Mouse (Mus musculus): Measurements from ENCODE around the gene Slx4ip. TPM values are rescaled to one million over a fixed set of nuclear protein-coding genes. Genes with fewer than 3 reads are reported as not detected.

The Slx4ip gene
- polyA plus RNA-seq, 1 experiment from 2014 or later: 6.1 TPM

- H3K36me3 ChIP-seq (ENCODE audit: control insufficient read depth, insufficient read depth, low read length): peaks cover 75% of the 10 kb centered on the region
These were observed 203.3 kb downstream of the Slx4ip start for GRCm38 (mm10) chr2:137094301-137094700.

GRCm38 (mm10) chr2:137096981-137097460, 206.0 kb downstream of the Slx4ip start:
- H3K4me2 ChIP-seq (ENCODE audit: low read depth, low read length): no peak overlapping the region
- H3K27me3 ChIP-seq (replicated peaks; ENCODE audit: control insufficient read depth, insufficient read depth, low read length): no peaks in the 10 kb centered on the region
- H3K36me3 ChIP-seq (ENCODE audit: control insufficient read depth, insufficient read depth, low read length): peaks cover 71% of the 10 kb centered on the region
- H3K4me3 ChIP-seq (ENCODE audit: low read depth, low read length): no peak overlapping the region
- no peak overlapping the region for H3K9ac ChIP-seq (ENCODE audit: low read depth, low read length)
- H3K4me1 ChIP-seq (ENCODE audit: control insufficient read depth, insufficient read depth, low read length): peaks cover 3% of the 10 kb centered on the region; the same call in 1 of the 2 replicates
- ATAC-seq (ENCODE audit: low read depth) (no peak), DNase-seq (ENCODE audit: low spot score) (no peak)
- H3K27ac ChIP-seq (replicated peaks; ENCODE audit: low read depth, low read length): no peak overlapping the region
- whole genome bisulfite sequencing: 20% methylated on average over 1 of the region's 5 CpGs
- H3K9me3 ChIP-seq (ENCODE audit: control insufficient read depth, low read length): no peaks in the 10 kb centered on the region

More at GRCm38 (mm10) chr2:137094301-137094700, 203.3 kb downstream of the Slx4ip start:
- no peak overlapping the region for H3K9ac ChIP-seq (ENCODE audit: low read depth, low read length)
- H3K9me3 ChIP-seq (ENCODE audit: control insufficient read depth, low read length): no peaks in the 10 kb centered on the region
- no peaks in the 10 kb centered on the region for H3K4me1 ChIP-seq (ENCODE audit: control insufficient read depth, insufficient read depth, low read length)
- H3K27me3 ChIP-seq (replicated peaks; ENCODE audit: control insufficient read depth, insufficient read depth, low read length): no peaks in the 10 kb centered on the region
- 61% methylated on average over 8 of the region's 8 CpGs for WGBS
- DNase-seq (ENCODE audit: low spot score): no peak
- no peak overlapping the region for H3K4me3 ChIP-seq (ENCODE audit: low read depth, low read length)
- no peak for ATAC-seq (ENCODE audit: low read depth)
- no peak overlapping the region for H3K27ac ChIP-seq (replicated peaks; ENCODE audit: low read depth, low read length)
- H3K4me2 ChIP-seq (ENCODE audit: low read depth, low read length): no peak overlapping the region

GRCm38 (mm10) chr2:137098269-137099035, 207.4 kb downstream of the Slx4ip start:
- peaks cover 67% of the 10 kb centered on the region for H3K36me3 ChIP-seq (ENCODE audit: control insufficient read depth, insufficient read depth, low read length)

DNA sequence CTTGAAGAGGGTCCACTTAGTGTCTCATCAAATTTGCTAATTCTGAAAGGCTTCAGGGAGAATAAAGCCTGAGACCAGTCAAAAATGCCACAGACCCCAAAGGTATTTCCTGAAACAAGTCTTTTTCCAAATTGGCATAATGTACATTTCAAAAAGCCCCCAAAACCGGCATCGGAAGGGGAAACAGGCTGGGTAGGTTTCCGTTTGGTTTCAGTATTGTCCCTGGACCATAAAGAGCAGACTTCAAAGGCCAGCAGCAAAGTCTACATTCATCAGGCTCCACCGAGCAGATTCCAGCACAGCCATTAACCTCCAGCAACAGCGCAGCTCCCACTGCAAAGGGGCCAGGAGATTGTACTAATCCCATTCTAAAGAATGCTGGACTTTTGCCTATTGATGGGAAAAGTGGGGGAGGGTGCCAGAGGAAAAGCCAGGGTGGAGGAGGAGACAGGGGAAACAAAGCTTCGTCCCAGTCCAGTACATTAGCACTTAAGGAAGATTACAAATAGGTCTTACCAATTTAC, 208.3 kb downstream of the Slx4ip start:
- DNase-seq (ENCODE audit: low spot score): no peak
- WGBS: 37% methylated on average over 6 of the region's 6 CpGs
- no peak for ATAC-seq (ENCODE audit: low read depth)
- no peak overlapping the region for H3K27ac ChIP-seq (replicated peaks; ENCODE audit: low read depth, low read length)
- no peaks in the 10 kb centered on the region for H3K9me3 ChIP-seq (ENCODE audit: control insufficient read depth, low read length)
- H3K27me3 ChIP-seq (replicated peaks; ENCODE audit: control insufficient read depth, insufficient read depth, low read length): no peaks in the 10 kb centered on the region
- H3K9ac ChIP-seq (ENCODE audit: low read depth, low read length): no peak overlapping the region
- peaks cover 66% of the 10 kb centered on the region for H3K36me3 ChIP-seq (ENCODE audit: control insufficient read depth, insufficient read depth, low read length)
- H3K4me1 ChIP-seq (ENCODE audit: control insufficient read depth, insufficient read depth, low read length): peaks cover 3% of the 10 kb centered on the region; the same call in 1 of the 2 replicates
- no peak overlapping the region for H3K4me3 ChIP-seq (ENCODE audit: low read depth, low read length)
- no peak overlapping the region for H3K4me2 ChIP-seq (ENCODE audit: low read depth, low read length)

More at GRCm38 (mm10) chr2:137098269-137099035, 207.4 kb downstream of the Slx4ip start:
- H3K9ac ChIP-seq (ENCODE audit: low read depth, low read length): no peak overlapping the region
- ATAC-seq (ENCODE audit: low read depth): peak; percentile 41
- no peaks in the 10 kb centered on the region for H3K27me3 ChIP-seq (replicated peaks; ENCODE audit: control insufficient read depth, insufficient read depth, low read length)
- no peak overlapping the region for H3K4me2 ChIP-seq (ENCODE audit: low read depth, low read length)
- H3K9me3 ChIP-seq (ENCODE audit: control insufficient read depth, low read length): no peaks in the 10 kb centered on the region
- H3K4me3 ChIP-seq (ENCODE audit: low read depth, low read length): no peak overlapping the region
- DNase-seq (ENCODE audit: low spot score): peak; percentile 76
- WGBS: 44% methylated on average over 11 of the region's 11 CpGs
- peaks cover 3% of the 10 kb centered on the region; the same call in 1 of the 2 replicates for H3K4me1 ChIP-seq (ENCODE audit: control insufficient read depth, insufficient read depth, low read length)
- 0 out of 2 replicates have a peak overlapping the region, but pooled peaks have one; percentile 0 for H3K27ac ChIP-seq (replicated peaks; ENCODE audit: low read depth, low read length)

DNA sequence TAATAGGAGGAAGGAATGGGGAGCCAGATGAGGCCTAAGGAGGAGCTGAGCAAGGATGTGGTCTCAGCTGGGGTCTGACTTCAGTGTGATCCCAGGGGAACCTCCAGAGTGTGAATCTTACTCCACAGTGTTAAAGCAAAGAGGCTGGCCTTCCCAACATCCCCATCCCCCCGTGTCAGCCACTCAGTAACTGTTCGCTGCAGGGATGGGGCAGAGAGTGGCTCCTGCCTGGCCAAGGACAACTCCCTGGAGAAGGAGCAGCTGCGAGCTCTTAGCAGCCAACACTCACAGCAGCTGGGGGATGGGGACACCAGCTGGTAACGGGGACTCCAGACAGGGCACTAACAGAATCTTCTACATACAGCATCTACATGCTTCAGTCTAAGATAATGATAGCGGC, 210.1 kb downstream of the Slx4ip start:
- Histone ChIP-seq H3K27me3 (replicated peaks; ENCODE audit: control insufficient read depth, insufficient read depth, low read length) (no peaks in the 10 kb centered on the region), H3K9me3 (ENCODE audit: control insufficient read depth, low read length) (no peaks in the 10 kb centered on the region), H3K4me3 (ENCODE audit: low read depth, low read length) (no peak overlapping the region), H3K27ac (replicated peaks; ENCODE audit: low read depth, low read length) (no peak overlapping the region), H3K4me2 (ENCODE audit: low read depth, low read length) (no peak overlapping the region), H3K9ac (ENCODE audit: low read depth, low read length) (no peak overlapping the region), H3K4me1 (ENCODE audit: control insufficient read depth, insufficient read depth, low read length) (peaks cover 3% of the 10 kb centered on the region; the same call in 1 of the 2 replicates), H3K36me3 (ENCODE audit: control insufficient read depth, insufficient read depth, low read length) (peaks cover 67% of the 10 kb centered on the region)
- 38% methylated on average over 5 of the region's 5 CpGs for WGBS
- peak; percentile 78 for ATAC-seq (ENCODE audit: low read depth)
- DNase-seq (ENCODE audit: low spot score): peak; percentile 81

GRCm38 (mm10) chr2:137107203-137107602, 216.2 kb downstream of the Slx4ip start:
- DNase-seq (ENCODE audit: low spot score): peak; percentile 60
- no peak overlapping the region for H3K27ac ChIP-seq (replicated peaks; ENCODE audit: low read depth, low read length)
- H3K36me3 ChIP-seq (ENCODE audit: control insufficient read depth, insufficient read depth, low read length): peaks cover 39% of the 10 kb centered on the region
- H3K4me1 ChIP-seq (ENCODE audit: control insufficient read depth, insufficient read depth, low read length): peaks cover 25% of the 10 kb centered on the region
- peak; percentile 66; the same call in 1 of the 2 replicates for ATAC-seq (ENCODE audit: low read depth)
- 59% methylated on average over 4 of the region's 4 CpGs for WGBS
- H3K4me3 ChIP-seq (ENCODE audit: low read depth, low read length): no peak overlapping the region
- H3K9ac ChIP-seq (ENCODE audit: low read depth, low read length): no peak overlapping the region
- no peak overlapping the region for H3K4me2 ChIP-seq (ENCODE audit: low read depth, low read length)
- H3K9me3 ChIP-seq (ENCODE audit: control insufficient read depth, low read length): no peaks in the 10 kb centered on the region
- H3K27me3 ChIP-seq (replicated peaks; ENCODE audit: control insufficient read depth, insufficient read depth, low read length): no peaks in the 10 kb centered on the region

DNA sequence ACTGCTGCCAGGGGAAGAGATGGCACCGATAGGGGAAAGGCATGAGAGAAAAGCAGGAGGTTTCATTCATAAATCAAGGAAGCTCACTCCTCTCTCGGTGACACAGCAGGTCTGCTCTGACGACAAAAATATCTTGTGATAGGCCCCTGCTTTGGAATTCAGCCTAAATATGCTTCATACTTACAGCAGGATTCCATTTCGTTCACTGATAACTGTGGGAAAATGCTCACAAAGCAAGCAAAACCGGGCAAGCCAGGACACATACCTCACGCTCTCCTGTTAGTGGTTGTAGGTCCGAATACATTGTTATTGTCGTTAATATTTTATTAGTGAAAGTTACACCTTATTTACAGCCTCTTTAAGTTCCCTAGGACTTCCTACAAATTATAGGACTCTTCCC, 216.9 kb downstream of the Slx4ip start:
- H3K4me2 ChIP-seq (ENCODE audit: low read depth, low read length): peak overlapping the region; percentile 19
- no peak overlapping the region for H3K4me3 ChIP-seq (ENCODE audit: low read depth, low read length)
- WGBS: 49% methylated on average over 8 of the region's 8 CpGs
- H3K4me1 ChIP-seq (ENCODE audit: control insufficient read depth, insufficient read depth, low read length): peaks cover 33% of the 10 kb centered on the region
- no peaks in the 10 kb centered on the region for H3K27me3 ChIP-seq (replicated peaks; ENCODE audit: control insufficient read depth, insufficient read depth, low read length)
- H3K36me3 ChIP-seq (ENCODE audit: control insufficient read depth, insufficient read depth, low read length): peaks cover 35% of the 10 kb centered on the region
- ATAC-seq (ENCODE audit: low read depth) (peak; percentile 41; the same call in 1 of the 2 replicates), DNase-seq (ENCODE audit: low spot score) (peak; percentile 74)
- H3K9me3 ChIP-seq (ENCODE audit: control insufficient read depth, low read length): no peaks in the 10 kb centered on the region
- 0 out of 2 replicates have a peak overlapping the region, but pooled peaks have one; percentile 31 for H3K27ac ChIP-seq (replicated peaks; ENCODE audit: low read depth, low read length)
- no peak overlapping the region for H3K9ac ChIP-seq (ENCODE audit: low read depth, low read length)

GRCm38 (mm10) chr2:137109321-137110213, 218.5 kb downstream of the Slx4ip start:
- no peak for ATAC-seq (ENCODE audit: low read depth)
- Histone ChIP-seq H3K27me3 (replicated peaks; ENCODE audit: control insufficient read depth, insufficient read depth, low read length) (no peaks in the 10 kb centered on the region), H3K4me3 (ENCODE audit: low read depth, low read length) (no peak overlapping the region), H3K4me1 (ENCODE audit: control insufficient read depth, insufficient read depth, low read length) (peaks cover 36% of the 10 kb centered on the region), H3K27ac (replicated peaks; ENCODE audit: low read depth, low read length) (no peak overlapping the region), H3K9me3 (ENCODE audit: control insufficient read depth, low read length) (no peaks in the 10 kb centered on the region), H3K4me2 (ENCODE audit: low read depth, low read length) (peak overlapping the region; percentile 16), H3K36me3 (ENCODE audit: control insufficient read depth, insufficient read depth, low read length) (peaks cover 20% of the 10 kb centered on the region), H3K9ac (ENCODE audit: low read depth, low read length) (no peak overlapping the region)
- peak; percentile 56 for DNase-seq (ENCODE audit: low spot score)
- 46% methylated on average over 14 of the region's 15 CpGs for WGBS
